Mouse (Mus musculus): ENCODE results near the gene Prune2.

The Prune2 gene

GRCm38 (mm10) chr19:16955613-16956271 is at the start of gene Prune2:
TSS of gene Prune2 (plus strand) at chr19:16956118.
- peak; percentile 64 for DNase-seq

- no peak for DNase-seq
Observed at GRCm38 (mm10) chr19:16911507-16911906, 44.4 kb upstream of the Prune2 start.

- no peak for DNase-seq
Observed at GRCm38 (mm10) chr19:16924516-16924915, 31.4 kb upstream of the Prune2 start.

- DNase-seq: no peak
Observed at GRCm38 (mm10) chr19:16934664-16935063, 21.3 kb upstream of the Prune2 start.

- no peak for DNase-seq
Observed at GRCm38 (mm10) chr19:16948794-16949313, 7.1 kb upstream of the Prune2 start.

- DNase-seq: no peak
Observed at GRCm38 (mm10) chr19:16949341-16949740, 6.6 kb upstream of the Prune2 start.

GRCm38 (mm10) chr19:16950051-16950450 is 5.9 kb upstream of the Prune2 start:
- no peak for DNase-seq

GRCm38 (mm10) chr19:16950664-16951363 is 5.1 kb upstream of the Prune2 start:
- no peak for DNase-seq

GRCm38 (mm10) chr19:16954736-16955135 is 1.2 kb upstream of the Prune2 start:
- DNase-seq: no peak

GRCm38 (mm10) chr19:16955231-16955612 is 696 bp upstream of the Prune2 start:
- no peak for DNase-seq

GRCm38 (mm10) chr19:16956319-16956718 is 401 bp downstream of the Prune2 start:
- DNase-seq: no peak

GRCm38 (mm10) chr19:16959051-16959450 is 3.1 kb downstream of the Prune2 start:
- DNase-seq: no peak

GRCm38 (mm10) chr19:16959551-16959950 is 3.6 kb downstream of the Prune2 start:
- DNase-seq: no peak

- DNase-seq: no peak
Observed at GRCm38 (mm10) chr19:16961036-16961435, 5.1 kb downstream of the Prune2 start.

- DNase-seq: no peak
Observed at GRCm38 (mm10) chr19:16963178-16963577, 7.3 kb downstream of the Prune2 start.

- DNase-seq: no peak
Observed at GRCm38 (mm10) chr19:16968768-16969167, 12.8 kb downstream of the Prune2 start.

- no peak for DNase-seq
Observed at GRCm38 (mm10) chr19:16970612-16971011, 14.7 kb downstream of the Prune2 start.

GRCm38 (mm10) chr19:16978910-16979309 is 23.0 kb downstream of the Prune2 start:
- no peak for DNase-seq

- no peak for DNase-seq
Observed at GRCm38 (mm10) chr19:16981743-16982142, 25.8 kb downstream of the Prune2 start.

GRCm38 (mm10) chr19:16984897-16985296 is 29.0 kb downstream of the Prune2 start:
- DNase-seq: peak; percentile 28

- no peak for DNase-seq
Observed at GRCm38 (mm10) chr19:16987984-16988383, 32.1 kb downstream of the Prune2 start.

GRCm38 (mm10) chr19:16992151-16992550 is 36.2 kb downstream of the Prune2 start:
- DNase-seq: no peak

GRCm38 (mm10) chr19:16994260-16994659 is 38.3 kb downstream of the Prune2 start:
- DNase-seq: no peak

GRCm38 (mm10) chr19:16997915-16998314 is 42.0 kb downstream of the Prune2 start:
- DNase-seq: no peak
